Mouse (Mus musculus) small intestine, adult 2 months (tissue): ENCODE data around the gene Cand2.

ENCODE experiments used
- CTCF ChIP-seq: fragments of 200-500 bp; IDR thresholded peaks from 2 replicates; pipeline ENCODE4 v1.5.1; 2012; ENCODE audit warnings: low read depth, mild to moderate bottlenecking, control low read depth, inconsistent platforms, low read length, moderate library complexity, mixed read lengths; ENCODE audit not compliant: insufficient replicate concordance, insufficient read length; ENCODE audit errors: extremely low read depth
- POLR2A ChIP-seq: fragments of 200-500 bp; IDR thresholded peaks from 2 replicates; pipeline ENCODE4 v1.6.1; 2012; ENCODE audit warnings: low read depth, mild to moderate bottlenecking, control low read depth, inconsistent platforms, low read length, moderate library complexity

- no peak for TF ChIP-seq CTCF
- no peak for TF ChIP-seq POLR2A
Measured at GRCm38 (mm10) chr6:115791842-115792686, 17.7 kb downstream of the Cand2 start.
